Mouse (Mus musculus) heart, embryonic 13.5 days (tissue): ENCODE data around the gene Rrp12. TPM values are rescaled to one million over a fixed set of nuclear protein-coding genes. Genes with fewer than 3 reads are reported as not detected.

Experiments used
- ATAC-seq: fragments of 200-750 bp; cut with Nextera tagmentation; 2 replicates; pipeline ENCODE4 v1.8.0; 2017; ENCODE audit warnings: moderate TSS enrichment; ENCODE audit not compliant: insufficient number of reproducible peaks, low FRiP score, low TSS enrichment; ENCODE audit errors: extremely low read depth
- H3K27ac ChIP-seq: fragments of 300-500 bp; sonication (generic); replicated peaks from 2 replicates; pipeline ENCODE4 v1.5.1; 2015; ENCODE audit warnings: moderate library complexity, mild to moderate bottlenecking, inconsistent platforms
- H3K27me3 ChIP-seq: fragments of 300-500 bp; sonication (generic); replicated peaks from 2 replicates; pipeline ENCODE4 v1.6.1; 2015; ENCODE audit warnings: mild to moderate bottlenecking, inconsistent platforms
- H3K36me3 ChIP-seq: fragments of 300-500 bp; sonication (generic); 2 replicates; pipeline ENCODE4 v1.6.1; 2015; ENCODE audit warnings: mild to moderate bottlenecking, inconsistent platforms
- H3K4me1 ChIP-seq: fragments of 300-500 bp; sonication (generic); 2 replicates; pipeline ENCODE4 v1.6.1; 2015; ENCODE audit warnings: inconsistent platforms
- H3K4me2 ChIP-seq: fragments of 300-500 bp; sonication (generic); 2 replicates; pipeline ENCODE4 v1.6.1; 2015; ENCODE audit warnings: inconsistent platforms, mild to moderate bottlenecking, moderate library complexity
- H3K4me3 ChIP-seq: fragments of 300-500 bp; sonication (generic); 2 replicates; pipeline ENCODE4 v1.5.1; 2015; ENCODE audit warnings: moderate library complexity, mild to moderate bottlenecking, inconsistent platforms
- H3K9ac ChIP-seq: fragments of 300-500 bp; sonication (generic); 2 replicates; pipeline ENCODE4 v1.6.1; 2015; ENCODE audit warnings: inconsistent platforms, mild to moderate bottlenecking, moderate library complexity
- H3K9me3 ChIP-seq: fragments of 300-500 bp; sonication (generic); 2 replicates; pipeline ENCODE4 v1.6.1; 2016; ENCODE audit warnings: inconsistent platforms
- WGBS: fragments of 180-500 bp; shearing (Covaris S2); methylation state at CpG from one replicate; pipeline ENCODE4 v1.1.7; 2015; ENCODE audit warnings: mixed read lengths; 5-methylcytosine and 5-hydroxymethylcytosine counted together
- polyA plus RNA-seq: library from polyadenylated mRNA; unstranded; fragments of >200 nt; fragmentation: Nextera tagmentation; extraction: Ambion mirVana; gene quantifications from 2 replicates; pipeline ENCODE4 v1.2.1, GENCODE M21; 2015

Rrp12 gene
- polyA plus RNA-seq, 1 experiment from 2014 or later, result 11.8 TPM

- Histone ChIP-seq H3K4me3 (peak overlapping the region; percentile 17), H3K4me1 (peaks cover 55% of the 10 kb centered on the region), H3K27ac (peak overlapping the region; percentile 55), H3K36me3 (no peaks in the 10 kb centered on the region), H3K27me3 (peaks cover 24% of the 10 kb centered on the region), H3K9me3 (no peaks in the 10 kb centered on the region), H3K4me2 (peak overlapping the region; percentile 58), H3K9ac (peak overlapping the region; percentile 3; the same call in 1 of the 2 replicates)
- no peak for ATAC-seq
- WGBS, result 49% methylated on average over 6 of the region's 6 CpGs
These were observed 60.6 kb downstream of the Rrp12 start for GRCm38 (mm10) chr19:41835407-41835806.

- WGBS, result 74% methylated on average over 13 of the region's 13 CpGs
- Histone ChIP-seq H3K4me3 (no peak overlapping the region; the same call in 1 of the 2 replicates), H3K4me1 (peaks cover 43% of the 10 kb centered on the region), H3K9ac (no peak overlapping the region), H3K27ac (no peak overlapping the region), H3K36me3 (no peaks in the 10 kb centered on the region), H3K9me3 (no peaks in the 10 kb centered on the region), H3K4me2 (peak overlapping the region; percentile 99), H3K27me3 (peaks cover 24% of the 10 kb centered on the region)
- no peak for ATAC-seq
These were observed 63.3 kb downstream of the Rrp12 start for GRCm38 (mm10) chr19:41832501-41833201.

- ATAC-seq, result no peak
- 14% methylated on average over 14 of the region's 14 CpGs for WGBS
- peak overlapping the region; percentile 86 for H3K9ac ChIP-seq
These were observed 64.1 kb downstream of the Rrp12 start for GRCm38 (mm10) chr19:41831718-41832391.

GRCm38 (mm10) chr19:41831101-41831570, 64.8 kb downstream of the Rrp12 start:
- H3K4me3 ChIP-seq, result peak overlapping the region; percentile 78
- H3K4me1 ChIP-seq, result peaks cover 28% of the 10 kb centered on the region
- peaks cover 24% of the 10 kb centered on the region for H3K27me3 ChIP-seq
- WGBS, result under 1% methylated on average over 19 of the region's 19 CpGs
- H3K36me3 ChIP-seq, result no peaks in the 10 kb centered on the region
- ATAC-seq, result no peak
- H3K27ac ChIP-seq, result peak overlapping the region; percentile 85
- peak overlapping the region; percentile 86 for H3K9ac ChIP-seq
- no peaks in the 10 kb centered on the region for H3K9me3 ChIP-seq
- peak overlapping the region; percentile 99 for H3K4me2 ChIP-seq

More at GRCm38 (mm10) chr19:41831718-41832391, 64.1 kb downstream of the Rrp12 start:
- Histone ChIP-seq H3K4me3 (peak overlapping the region; percentile 78), H3K27me3 (peaks cover 24% of the 10 kb centered on the region), H3K9me3 (no peaks in the 10 kb centered on the region), H3K36me3 (no peaks in the 10 kb centered on the region), H3K4me2 (peak overlapping the region; percentile 99), H3K4me1 (peaks cover 35% of the 10 kb centered on the region), H3K27ac (no peak overlapping the region)

- H3K27me3 ChIP-seq, result peaks cover 24% of the 10 kb centered on the region
- WGBS, result under 1% methylated on average over 94 of the region's 112 CpGs
- H3K4me2 ChIP-seq, result peak overlapping the region; percentile 99
- peak; percentile 55; the same call in 1 of the 2 replicates for ATAC-seq
- peak overlapping the region; percentile 85 for H3K27ac ChIP-seq
- H3K4me1 ChIP-seq, result peaks cover 20% of the 10 kb centered on the region
- H3K9me3 ChIP-seq, result no peaks in the 10 kb centered on the region
- peak overlapping the region; percentile 78 for H3K4me3 ChIP-seq
- no peaks in the 10 kb centered on the region for H3K36me3 ChIP-seq
- H3K9ac ChIP-seq, result peak overlapping the region; percentile 86
These were observed 65.6 kb downstream of the Rrp12 start for GRCm38 (mm10) chr19:41830106-41831031.

- peak; percentile 85 for ATAC-seq
- Histone ChIP-seq H3K36me3 (no peaks in the 10 kb centered on the region), H3K27me3 (peaks cover 24% of the 10 kb centered on the region), H3K4me1 (peaks cover 17% of the 10 kb centered on the region), H3K4me3 (peak within 1 kb of the TSS; percentile 78), H3K27ac (peak within 1 kb of the TSS; percentile 85), H3K9me3 (no peaks in the 10 kb centered on the region), H3K4me2 (peak within 1 kb of the TSS; percentile 99), H3K9ac (peak within 1 kb of the TSS; percentile 86)
- under 1% methylated on average over 32 of the region's 39 CpGs for WGBS
These were observed 66.4 kb downstream of the Rrp12 start, which contains the start of gene Frat1 for GRCm38 (mm10) chr19:41829381-41830105. Gene Frat1 (plus strand): TSS chr19:41829970.

- Histone ChIP-seq H3K4me2 (peak overlapping the region; percentile 99), H3K36me3 (no peaks in the 10 kb centered on the region), H3K9ac (peak overlapping the region; percentile 51; the same call in 1 of the 2 replicates), H3K4me3 (peak overlapping the region; percentile 78), H3K9me3 (no peaks in the 10 kb centered on the region), H3K4me1 (peaks cover 17% of the 10 kb centered on the region), H3K27me3 (peaks cover 24% of the 10 kb centered on the region), H3K27ac (no peak overlapping the region)
- 75% methylated on average over 3 of the region's 3 CpGs for WGBS
- ATAC-seq, result no peak
These were observed 67.0 kb downstream of the Rrp12 start for GRCm38 (mm10) chr19:41828941-41829340.

- no peak overlapping the region for H3K4me2 ChIP-seq
- H3K36me3 ChIP-seq, result no peaks in the 10 kb centered on the region
- no peak overlapping the region for H3K9ac ChIP-seq
- H3K27ac ChIP-seq, result no peak overlapping the region
- no peak overlapping the region for H3K4me3 ChIP-seq
- H3K27me3 ChIP-seq, result peaks cover 2% of the 10 kb centered on the region
- peaks cover 9% of the 10 kb centered on the region for H3K4me1 ChIP-seq
- no peaks in the 10 kb centered on the region for H3K9me3 ChIP-seq
- ATAC-seq, result no peak
- 77% methylated on average over 3 of the region's 3 CpGs for WGBS
These were observed 69.4 kb downstream of the Rrp12 start for GRCm38 (mm10) chr19:41826529-41826928.

- ATAC-seq, result no peak
- H3K36me3 ChIP-seq, result no peaks in the 10 kb centered on the region
- 77% methylated on average over 5 of the region's 5 CpGs for WGBS
- H3K27ac ChIP-seq, result no peak overlapping the region
- H3K9me3 ChIP-seq, result no peaks in the 10 kb centered on the region
- no peak overlapping the region for H3K4me3 ChIP-seq
- no peaks in the 10 kb centered on the region for H3K27me3 ChIP-seq
- H3K4me1 ChIP-seq, result peaks cover 3% of the 10 kb centered on the region; the same call in 1 of the 2 replicates
- H3K4me2 ChIP-seq, result no peak overlapping the region
- H3K9ac ChIP-seq, result no peak overlapping the region
These were observed 71.0 kb downstream of the Rrp12 start for GRCm38 (mm10) chr19:41824950-41825349.

GRCm38 (mm10) chr19:41822589-41822988, 73.4 kb downstream of the Rrp12 start:
- H3K9me3 ChIP-seq, result no peaks in the 10 kb centered on the region
- ATAC-seq, result no peak
- H3K4me2 ChIP-seq, result no peak overlapping the region
- no peak overlapping the region for H3K27ac ChIP-seq
- H3K27me3 ChIP-seq, result no peaks in the 10 kb centered on the region
- no peak overlapping the region for H3K9ac ChIP-seq
- H3K36me3 ChIP-seq, result no peaks in the 10 kb centered on the region
- peaks cover 3% of the 10 kb centered on the region for H3K4me1 ChIP-seq
- no peak overlapping the region for H3K4me3 ChIP-seq
- 63% methylated on average over 1 of the region's 1 CpGs for WGBS
